Mouse (Mus musculus) embryo, embryonic 10 days (tissue): ENCODE data around the gene Uqcc1.
"Not testable (repeated sequence)": the region's sequence is repeated elsewhere in the genome, so short reads cannot be mapped to it uniquely, and the experiment has no call there.

Source experiments
- DNase-seq: peaks from one replicate; pipeline ENCODE4 v3.0.0-alpha.2; 2015; ENCODE audit warnings: low spot score

Uqcc1 gene

GRCm38 (mm10) chr2:155928711-155929345, 1.3 kb downstream of the Uqcc1 start:
- no peak for DNase-seq

- not testable (repeated sequence) for DNase-seq
Observed at GRCm38 (mm10) chr2:155925213-155925612, 4.9 kb downstream of the Uqcc1 start.

GRCm38 (mm10) chr2:155923143-155923542, 7.0 kb downstream of the Uqcc1 start:
- DNase-seq, result no peak

GRCm38 (mm10) chr2:155914684-155915083, 15.4 kb downstream of the Uqcc1 start:
- no peak for DNase-seq

- no peak for DNase-seq
Observed at GRCm38 (mm10) chr2:155903632-155904008, 26.5 kb downstream of the Uqcc1 start.

- DNase-seq, result no peak
Observed at GRCm38 (mm10) chr2:155902989-155903631, 27.0 kb downstream of the Uqcc1 start.

GRCm38 (mm10) chr2:155895046-155895735, 34.9 kb downstream of the Uqcc1 start:
- no peak for DNase-seq

- no peak for DNase-seq
Observed at GRCm38 (mm10) chr2:155894307-155895045, 35.6 kb downstream of the Uqcc1 start.

GRCm38 (mm10) chr2:155886776-155887175, 43.3 kb downstream of the Uqcc1 start:
- no peak for DNase-seq

- no peak for DNase-seq
Observed at GRCm38 (mm10) chr2:155885271-155885697, 44.8 kb downstream of the Uqcc1 start.

- DNase-seq, result no peak
Observed at GRCm38 (mm10) chr2:155882087-155882486, 48.0 kb downstream of the Uqcc1 start.

GRCm38 (mm10) chr2:155878964-155879876, 50.9 kb downstream of the Uqcc1 start:
- DNase-seq, result no peak

GRCm38 (mm10) chr2:155873636-155874035, 56.5 kb downstream of the Uqcc1 start:
- DNase-seq, result no peak

- DNase-seq, result no peak
Observed at GRCm38 (mm10) chr2:155872930-155873507, 57.1 kb downstream of the Uqcc1 start.

- no peak for DNase-seq
Observed at GRCm38 (mm10) chr2:155872486-155872885, 57.6 kb downstream of the Uqcc1 start.

- DNase-seq, result no peak
Observed at GRCm38 (mm10) chr2:155869772-155870171, 60.3 kb downstream of the Uqcc1 start.

GRCm38 (mm10) chr2:155868320-155868719, 61.8 kb downstream of the Uqcc1 start:
- no peak for DNase-seq

GRCm38 (mm10) chr2:155863301-155863867, 66.7 kb downstream of the Uqcc1 start:
- DNase-seq, result no peak

GRCm38 (mm10) chr2:155862573-155863300, 67.4 kb downstream of the Uqcc1 start:
- DNase-seq, result no peak

GRCm38 (mm10) chr2:155861581-155861980, 68.5 kb downstream of the Uqcc1 start:
- DNase-seq, result no peak
